Mouse (Mus musculus): Measurements from ENCODE around the gene Gtf3c1. TPM values are rescaled to one million over a fixed set of nuclear protein-coding genes. Genes with fewer than 3 reads are reported as not detected.
A peak's percentile ranks its signal among the peaks of the same experiment; 100 is the strongest.

The Gtf3c1 gene
- total RNA-seq, 2 experiments from 2014 or later: 13.0 to 22.4 TPM

DNA sequence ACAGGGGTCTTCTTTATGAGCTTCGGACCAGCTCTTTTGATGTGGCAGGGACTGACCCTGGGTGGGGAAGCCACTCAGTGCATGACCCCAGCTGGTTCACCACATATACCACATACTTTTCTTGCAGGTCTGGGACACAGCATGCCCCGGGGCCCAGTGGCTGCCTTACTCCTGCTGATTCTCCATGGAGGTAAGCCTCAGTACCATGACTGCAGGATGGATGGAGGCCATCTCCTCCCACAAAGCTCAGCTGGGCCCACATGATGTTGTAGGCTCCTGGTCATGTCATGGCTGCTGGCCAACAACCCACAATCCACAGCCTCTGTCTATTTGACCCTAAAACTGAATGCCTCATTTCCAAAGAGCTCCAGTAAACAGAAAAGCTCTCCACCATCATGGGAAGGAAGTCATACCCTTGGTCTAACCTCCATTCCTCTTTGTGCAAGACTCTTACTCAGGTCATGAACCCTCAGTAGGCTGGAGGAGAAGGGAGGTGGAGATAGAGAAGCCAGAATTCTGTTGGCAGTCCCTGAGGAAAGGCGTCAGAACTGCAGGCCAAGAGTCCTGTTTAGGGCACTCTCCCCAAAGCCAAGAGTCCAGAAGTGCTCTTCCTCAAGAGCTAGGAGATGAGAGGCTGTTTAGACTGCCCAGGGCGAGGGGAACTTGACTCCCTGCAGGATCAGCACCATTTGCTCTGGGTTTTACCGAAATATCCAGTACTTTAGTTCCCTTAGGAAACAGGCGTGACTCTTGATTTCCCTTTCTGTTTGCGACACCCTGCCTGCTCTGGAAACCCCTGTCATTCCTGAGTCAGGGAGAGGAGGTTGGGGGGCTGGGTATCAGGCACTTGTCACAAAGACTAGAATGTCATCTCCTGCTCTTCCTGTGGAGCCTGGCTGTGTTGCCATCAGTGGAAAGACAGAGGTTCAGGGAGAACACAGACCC is 84.6 kb downstream of the Gtf3c1 start:
- no peak for ATAC-seq (ENCODE audit: poor library complexity, severe bottlenecking)

DNA sequence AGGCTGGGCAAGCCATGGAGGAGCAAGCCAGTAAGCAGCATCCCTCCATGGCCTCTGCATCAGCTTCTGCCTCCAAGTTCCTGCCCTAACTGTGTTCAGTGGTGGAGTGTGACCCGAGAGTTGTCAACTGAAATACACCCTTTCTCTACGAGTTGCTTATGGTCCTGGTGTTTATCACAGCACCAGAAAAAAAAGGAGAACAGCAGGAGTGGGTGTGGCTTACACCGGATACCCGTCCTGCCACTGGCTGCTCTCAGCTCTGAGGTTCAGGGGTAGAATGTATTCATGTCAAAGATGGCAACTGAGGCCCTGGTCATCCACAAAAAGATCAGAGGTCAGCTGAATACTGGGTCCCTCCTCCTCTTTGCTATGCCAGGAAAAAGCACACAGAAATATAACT is 87.5 kb downstream of the Gtf3c1 start:
- ATAC-seq (ENCODE audit: poor library complexity, severe bottlenecking): peak; percentile 88

DNA sequence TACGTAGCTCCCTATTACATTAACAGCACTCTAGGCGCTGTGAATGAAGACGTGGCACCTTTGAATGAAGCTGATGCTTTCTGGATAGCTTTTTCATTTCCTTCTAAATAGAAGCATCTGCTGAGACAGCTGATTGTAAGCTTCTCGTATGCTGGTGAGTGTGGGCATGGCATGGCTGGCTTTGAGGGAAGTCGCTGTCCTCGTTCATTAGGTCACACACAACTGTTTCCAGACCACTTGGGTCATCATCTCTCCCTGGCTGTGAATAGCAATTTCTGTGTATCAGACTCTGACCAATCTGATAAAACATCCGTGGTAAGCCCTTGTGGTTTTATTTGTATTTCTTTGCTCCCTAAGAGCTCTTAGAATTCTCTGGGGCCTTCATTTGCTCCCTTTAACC is 89.6 kb downstream of the Gtf3c1 start:
- ATAC-seq (ENCODE audit: poor library complexity, severe bottlenecking): no peak

DNA sequence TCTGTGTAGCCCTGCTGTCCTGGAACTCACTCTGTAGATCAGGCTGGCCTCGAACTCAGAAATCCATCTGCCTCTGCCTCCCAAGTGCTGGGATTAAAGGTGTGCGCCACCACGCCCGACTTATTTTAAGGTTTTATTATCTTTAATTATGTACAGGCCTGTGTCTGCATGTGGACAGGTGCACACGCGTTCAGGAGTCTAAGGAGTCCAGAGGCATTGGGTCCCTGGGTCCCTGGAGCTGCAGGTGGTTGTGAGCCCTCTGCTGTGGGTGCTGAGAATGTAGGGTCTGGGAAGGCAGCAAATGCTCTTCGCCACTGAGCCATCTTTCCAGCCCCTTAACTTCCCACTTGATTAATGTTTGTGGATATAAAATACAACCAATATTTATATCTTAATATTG is 92.1 kb downstream of the Gtf3c1 start:
- no peak for ATAC-seq (ENCODE audit: poor library complexity, severe bottlenecking)

DNA sequence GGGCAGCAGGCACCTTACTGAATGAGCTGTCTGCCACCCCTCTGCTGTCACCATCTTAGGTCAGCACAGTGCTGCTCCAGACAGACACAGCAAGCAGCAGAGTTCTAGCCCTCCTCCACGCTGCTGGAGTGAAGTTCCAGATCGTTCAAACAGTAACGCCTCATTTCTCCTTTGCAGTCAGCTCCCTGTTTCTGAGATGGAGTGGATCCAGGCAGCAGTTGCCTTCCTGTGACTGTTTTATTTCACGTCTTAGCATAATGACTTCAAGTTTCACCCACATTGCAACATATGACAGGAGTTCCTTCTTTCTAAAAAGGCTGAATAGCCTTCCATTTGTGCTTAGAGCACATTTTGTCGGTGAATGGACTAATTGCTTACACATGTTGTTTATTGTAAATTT is 94.0 kb downstream of the Gtf3c1 start:
- peak; percentile 94 for ATAC-seq (ENCODE audit: poor library complexity, severe bottlenecking)

DNA sequence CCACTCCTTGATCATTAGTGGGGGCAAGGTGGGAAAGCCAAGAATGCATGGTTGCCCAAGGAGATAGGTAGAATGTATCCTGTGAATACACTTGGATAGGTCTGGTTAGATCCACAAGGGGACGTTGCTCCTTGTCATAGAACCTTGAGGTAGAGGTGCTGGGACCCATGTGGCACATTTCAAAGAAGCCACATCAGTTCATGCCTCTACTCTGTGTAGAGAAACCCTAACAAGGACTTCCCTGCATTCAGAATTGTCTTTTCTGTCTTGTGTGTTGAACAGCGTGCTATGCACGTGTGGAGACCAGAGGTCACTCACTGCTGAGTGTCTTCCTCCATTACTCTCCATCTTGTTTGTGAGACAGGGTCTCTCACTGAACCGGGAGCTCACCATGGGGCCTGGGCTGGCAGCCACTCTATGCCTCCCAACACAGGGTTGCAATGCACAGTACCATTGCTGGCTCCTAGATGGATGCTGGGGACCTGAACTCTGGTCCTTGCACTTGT is 99.3 kb downstream of the Gtf3c1 start:
- no peak for ATAC-seq (ENCODE audit: poor library complexity, severe bottlenecking)

DNA sequence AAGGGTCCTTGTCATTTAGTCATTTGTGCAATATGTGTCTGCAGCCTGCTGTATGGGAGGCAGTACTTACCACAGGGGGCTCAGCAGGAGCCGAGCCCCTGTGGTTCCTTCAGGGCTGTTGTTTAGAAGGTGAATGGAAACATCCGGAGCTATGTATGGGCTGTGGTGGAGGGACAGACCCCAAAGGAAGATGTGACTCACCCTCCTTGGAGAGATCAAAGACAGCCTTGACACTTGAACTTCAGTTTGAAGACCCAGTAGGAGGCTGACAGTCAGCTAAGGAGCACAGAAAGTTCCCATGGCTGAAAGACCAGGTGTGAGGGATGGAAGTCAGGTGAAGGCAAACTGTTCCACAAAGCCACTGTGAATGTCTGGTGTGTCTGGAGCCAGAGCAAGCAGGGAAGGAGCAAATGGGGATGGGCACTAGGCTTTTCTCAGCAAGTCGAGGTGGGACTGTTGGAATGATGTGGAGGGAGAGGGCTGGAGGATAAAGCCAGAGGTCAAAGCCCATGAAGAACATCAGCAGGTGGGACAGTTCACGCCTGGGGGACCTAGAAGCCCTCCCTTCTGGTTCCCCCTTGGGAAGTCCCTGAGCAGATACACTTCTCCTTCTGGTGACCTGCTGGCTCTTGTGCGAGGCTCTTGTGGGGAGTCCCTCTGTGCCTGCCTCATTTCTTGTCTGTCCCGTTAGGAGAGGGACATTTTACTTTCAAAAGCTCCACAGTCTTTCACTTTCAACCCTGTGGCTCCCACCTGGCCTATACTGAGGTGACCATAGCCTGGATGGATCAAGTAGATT is 100.0 kb downstream of the Gtf3c1 start:
- no peak; the same call in 1 of the 2 replicates for ATAC-seq (ENCODE audit: poor library complexity, severe bottlenecking)

DNA sequence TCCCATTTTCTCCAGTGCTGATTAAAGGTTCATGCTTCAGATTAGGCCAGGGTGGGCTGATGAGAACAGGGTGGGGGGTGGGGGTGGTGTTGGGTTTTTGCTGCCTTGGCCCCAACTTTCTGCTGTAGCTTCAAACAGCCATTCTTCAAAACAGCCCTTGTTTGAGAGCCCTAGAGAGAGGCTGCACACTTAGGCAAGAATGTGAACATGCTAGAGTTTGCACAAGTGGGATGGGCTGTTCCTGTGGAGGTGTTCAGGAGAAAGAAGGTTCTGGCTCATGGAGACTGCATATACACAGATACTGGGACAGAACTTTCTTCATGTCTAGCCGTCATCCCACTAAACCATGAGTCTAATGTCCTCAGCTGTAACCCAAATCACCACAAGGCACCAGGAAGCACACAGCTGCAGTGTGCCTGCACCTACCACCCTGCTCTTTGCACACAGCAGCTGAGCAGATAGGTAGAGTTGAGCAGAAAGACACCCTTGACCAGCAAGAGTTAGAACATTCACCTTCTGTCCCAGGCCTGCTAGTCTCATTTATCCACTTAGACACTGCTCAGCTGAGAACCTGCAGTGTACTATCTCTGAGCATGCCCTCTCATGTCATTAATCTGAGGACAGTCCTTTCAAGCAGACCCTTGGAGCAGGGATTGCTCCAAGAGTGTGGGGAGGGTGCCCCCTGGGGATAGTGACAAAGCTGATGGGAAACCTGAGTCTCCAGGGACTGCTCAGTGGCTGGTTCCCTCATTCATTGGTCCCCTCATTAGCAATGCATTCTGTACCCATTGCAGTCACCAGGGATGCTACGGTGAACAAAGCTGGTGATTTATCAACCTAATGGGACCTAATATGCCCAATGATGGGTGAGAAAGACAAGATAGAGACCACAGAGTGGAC is 101.1 kb downstream of the Gtf3c1 start:
- ATAC-seq (ENCODE audit: poor library complexity, severe bottlenecking): no peak

DNA sequence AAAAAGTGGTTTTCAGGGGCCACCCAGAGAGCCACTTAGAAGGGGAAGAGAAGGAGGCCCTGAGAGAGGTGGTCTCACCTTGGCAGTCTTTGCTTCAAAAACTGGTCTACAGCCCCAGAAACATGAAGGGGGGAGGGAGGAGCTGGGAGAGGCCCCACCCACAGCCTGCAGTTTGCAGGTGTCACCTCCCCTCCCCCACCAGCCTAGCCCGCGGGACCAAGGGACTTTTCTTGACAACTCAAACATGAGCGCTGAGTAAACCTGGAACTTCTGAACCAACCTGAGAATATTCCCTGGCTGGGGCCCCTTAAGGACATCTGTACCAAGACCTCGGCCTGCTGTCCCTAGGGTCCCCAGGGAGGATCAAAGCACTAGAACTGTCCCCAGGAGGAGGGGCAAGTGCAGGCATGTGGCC is 101.8 kb downstream of the Gtf3c1 start:
- no peak for ATAC-seq (ENCODE audit: poor library complexity, severe bottlenecking)

DNA sequence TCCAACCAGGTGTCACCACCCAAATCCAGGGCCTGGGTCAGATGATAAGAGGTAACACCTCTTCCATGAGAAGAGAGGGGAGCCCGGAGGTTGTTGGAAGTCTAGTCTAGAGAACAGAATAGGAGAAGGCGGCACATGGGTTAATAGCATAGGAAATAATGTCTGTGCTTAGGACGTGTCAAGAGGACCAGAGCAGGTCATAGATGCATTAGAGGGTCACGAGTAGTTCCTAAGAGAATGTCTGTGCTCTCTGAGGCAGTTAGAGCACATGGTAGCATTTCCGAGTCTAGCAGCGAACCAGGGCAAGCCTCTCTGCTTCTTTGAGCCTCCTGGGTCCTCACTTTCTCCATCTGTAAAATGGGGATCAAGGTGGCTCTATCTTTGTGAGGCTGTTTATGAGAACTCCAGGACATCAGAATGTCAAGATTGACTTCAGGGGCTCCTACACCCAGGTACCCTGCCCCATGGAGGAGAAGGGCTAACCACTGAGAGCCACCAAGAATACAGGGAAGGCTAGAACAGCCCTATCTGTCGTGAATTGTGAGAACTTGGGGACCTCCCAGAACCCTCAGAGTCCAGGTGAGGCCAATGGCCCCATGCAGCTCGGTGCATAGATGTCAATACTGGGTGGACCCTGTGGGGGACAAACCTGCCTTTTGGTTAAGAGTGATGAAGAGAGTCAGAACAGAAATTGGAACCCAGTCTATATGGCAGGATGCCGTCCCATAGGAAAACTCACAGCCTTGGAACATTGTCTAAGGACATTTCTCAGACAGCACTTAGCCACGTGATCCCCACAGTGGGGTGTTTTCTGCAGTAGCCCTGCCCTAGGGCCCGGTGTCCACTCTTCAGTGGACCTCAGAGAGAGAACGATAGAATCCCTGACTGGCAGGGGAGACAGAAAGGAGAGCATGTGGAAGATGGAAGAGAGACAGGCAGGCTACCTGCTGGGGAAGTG is 102.9 kb downstream of the Gtf3c1 start:
- no peak for ATAC-seq (ENCODE audit: poor library complexity, severe bottlenecking)

DNA sequence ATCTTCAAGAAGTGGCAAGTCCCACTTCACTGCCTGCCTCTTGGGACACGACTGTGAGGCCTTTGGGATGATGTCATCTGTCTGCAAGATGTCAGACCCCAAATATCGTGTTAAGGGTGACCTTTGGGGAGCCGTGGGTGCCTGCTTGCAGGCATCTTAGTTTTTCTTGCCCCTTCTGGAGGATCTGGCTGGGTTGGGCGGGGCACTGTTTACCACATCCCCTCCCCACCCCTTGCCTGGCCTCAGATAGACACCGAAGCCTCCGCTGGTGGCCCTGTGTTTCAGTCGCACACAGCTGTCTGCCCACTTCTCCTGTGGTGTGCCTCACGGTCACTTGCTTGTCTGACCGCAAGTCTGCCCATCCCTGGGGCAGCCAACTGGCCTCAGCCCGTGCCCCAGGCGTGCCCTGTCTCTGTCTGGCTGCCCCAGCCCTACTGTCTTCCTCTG is 104.4 kb downstream of the Gtf3c1 start, which contains the start of gene Il21r:
TSS of gene Il21r (plus strand) at position 245 of the 447 bp plus-strand sequence.
- peak; percentile 64 for ATAC-seq (ENCODE audit: poor library complexity, severe bottlenecking)

DNA sequence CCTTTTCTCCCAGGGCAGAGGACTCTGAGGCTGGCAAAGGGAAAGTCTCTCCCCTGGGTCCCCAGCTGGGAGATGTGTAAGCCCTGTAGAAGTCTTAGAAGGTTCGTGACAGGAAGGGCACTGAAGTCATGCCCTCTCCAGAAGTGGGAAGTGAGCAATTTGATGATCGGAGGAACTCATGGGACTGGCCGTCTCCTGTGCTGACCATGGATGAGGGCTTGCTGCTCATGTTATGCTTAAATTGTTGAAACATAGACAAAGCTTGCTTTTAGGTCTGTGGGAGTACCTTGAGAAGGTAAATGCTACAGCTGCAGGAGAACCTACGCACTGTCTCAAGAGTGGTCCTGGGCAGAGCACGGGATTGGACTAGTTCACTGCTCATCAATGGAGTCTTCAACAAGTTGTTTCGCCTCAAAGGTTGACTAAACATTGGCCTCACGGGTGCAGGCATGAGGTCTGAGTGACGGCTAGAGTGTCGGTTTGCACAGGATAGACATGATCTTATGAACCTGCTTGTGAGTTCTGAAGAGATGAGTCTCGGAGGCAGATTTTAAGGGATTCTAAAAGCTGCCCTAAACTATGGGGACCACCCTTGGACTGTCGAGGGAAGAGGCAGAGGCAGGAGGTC is 105.6 kb downstream of the Gtf3c1 start:
- peak; percentile 45 for ATAC-seq (ENCODE audit: poor library complexity, severe bottlenecking)

DNA sequence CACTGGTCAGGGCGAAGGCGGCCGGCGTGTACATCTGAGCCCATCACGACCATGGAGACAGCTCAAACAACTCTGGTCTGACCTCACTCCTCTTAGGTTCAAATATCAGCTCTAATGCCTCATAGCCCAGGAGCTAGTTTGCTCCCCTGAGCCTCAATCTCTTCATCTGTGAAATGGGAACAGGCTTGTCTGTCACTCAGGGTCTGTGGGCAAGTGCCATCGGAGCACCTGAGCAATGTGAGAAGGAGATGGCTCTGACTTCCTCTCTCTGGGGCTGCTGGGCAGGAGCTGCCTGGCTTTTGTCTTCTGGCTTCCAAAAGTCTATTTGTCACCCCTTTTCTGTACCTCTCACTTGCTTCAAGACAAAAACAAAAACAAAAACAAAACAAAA is 106.3 kb downstream of the Gtf3c1 start:
- ATAC-seq (ENCODE audit: poor library complexity, severe bottlenecking): peak; percentile 36

DNA sequence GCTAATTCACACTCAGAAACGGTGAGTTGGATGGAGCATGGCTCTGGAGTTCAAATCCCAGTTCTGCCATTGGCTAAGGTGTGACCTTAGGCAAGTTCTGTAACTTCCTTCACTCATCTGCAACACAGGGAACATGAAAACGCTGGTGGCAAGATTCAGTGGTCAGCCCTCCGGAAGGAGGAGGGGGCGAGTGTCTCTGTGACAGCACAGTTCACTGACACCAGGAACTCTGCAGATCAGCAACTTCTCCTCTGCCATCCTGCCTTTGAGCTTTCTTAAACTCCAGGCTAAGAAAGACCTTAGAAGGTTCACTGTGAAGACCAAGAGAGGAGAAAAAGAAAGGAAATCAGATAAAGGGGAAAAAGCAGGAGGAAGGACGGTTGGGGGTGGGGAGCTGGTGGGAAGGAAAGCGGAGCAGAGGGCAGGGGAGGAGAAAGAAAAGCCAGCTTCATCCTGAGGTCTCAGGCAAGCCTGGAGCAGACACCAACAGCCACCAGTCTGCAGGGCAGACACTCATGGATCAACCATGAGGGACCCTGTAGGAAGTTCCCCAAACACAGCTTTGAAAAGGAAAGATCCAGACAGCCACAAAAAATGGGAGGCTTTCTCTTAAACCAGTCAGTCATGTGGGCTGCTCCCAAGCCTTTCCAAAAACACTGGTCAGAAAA is 106.8 kb downstream of the Gtf3c1 start:
- ATAC-seq (ENCODE audit: poor library complexity, severe bottlenecking): peak; percentile 33

DNA sequence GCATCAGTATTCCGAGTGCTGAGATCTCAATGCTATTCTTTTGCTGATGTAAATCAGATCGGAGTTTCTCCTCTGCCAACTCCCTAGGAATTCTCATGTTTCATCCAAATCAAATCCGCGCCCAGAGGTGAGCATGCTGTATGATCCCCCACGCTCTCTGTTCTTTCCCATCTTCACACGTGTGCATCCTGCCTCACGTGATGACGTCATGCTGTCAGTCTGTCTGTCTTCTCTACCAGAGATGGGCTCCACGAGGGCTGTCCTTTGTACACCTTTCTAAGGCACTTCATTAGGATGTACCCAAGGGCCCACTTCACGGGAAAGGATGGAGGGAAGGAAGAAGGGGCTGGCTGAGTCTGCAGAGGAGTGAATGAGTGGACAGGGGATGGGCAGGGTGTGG is 107.4 kb downstream of the Gtf3c1 start:
- no peak for ATAC-seq (ENCODE audit: poor library complexity, severe bottlenecking)

DNA sequence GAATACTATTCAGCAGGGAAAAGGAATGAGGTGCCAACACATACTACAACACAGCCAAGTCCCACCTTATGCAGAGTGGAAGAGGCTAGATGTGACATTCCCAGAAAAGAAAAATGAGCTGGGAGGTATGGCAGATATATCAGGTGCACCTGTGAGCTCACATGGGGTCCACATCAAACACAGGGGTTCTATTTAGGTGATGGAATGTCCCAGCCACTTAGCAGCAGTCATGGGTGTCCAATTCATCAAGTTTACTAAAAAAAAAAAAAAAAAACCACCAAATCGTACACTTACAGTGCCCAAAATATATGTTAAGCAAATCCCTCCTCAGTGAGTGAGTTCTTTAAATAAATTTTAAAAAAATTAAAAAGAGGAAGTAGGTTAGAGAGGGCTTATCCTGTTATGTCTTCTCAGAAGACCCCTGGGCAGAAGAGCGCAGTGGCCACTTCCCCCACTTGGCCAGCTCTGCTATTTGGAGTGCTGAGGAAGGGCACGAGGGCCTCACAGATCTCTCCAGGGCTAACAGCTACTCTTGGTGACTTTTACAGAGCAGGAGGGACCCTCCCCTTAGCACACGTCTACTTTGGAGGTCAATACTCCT is 108.1 kb downstream of the Gtf3c1 start:
- ATAC-seq (ENCODE audit: poor library complexity, severe bottlenecking): no peak

DNA sequence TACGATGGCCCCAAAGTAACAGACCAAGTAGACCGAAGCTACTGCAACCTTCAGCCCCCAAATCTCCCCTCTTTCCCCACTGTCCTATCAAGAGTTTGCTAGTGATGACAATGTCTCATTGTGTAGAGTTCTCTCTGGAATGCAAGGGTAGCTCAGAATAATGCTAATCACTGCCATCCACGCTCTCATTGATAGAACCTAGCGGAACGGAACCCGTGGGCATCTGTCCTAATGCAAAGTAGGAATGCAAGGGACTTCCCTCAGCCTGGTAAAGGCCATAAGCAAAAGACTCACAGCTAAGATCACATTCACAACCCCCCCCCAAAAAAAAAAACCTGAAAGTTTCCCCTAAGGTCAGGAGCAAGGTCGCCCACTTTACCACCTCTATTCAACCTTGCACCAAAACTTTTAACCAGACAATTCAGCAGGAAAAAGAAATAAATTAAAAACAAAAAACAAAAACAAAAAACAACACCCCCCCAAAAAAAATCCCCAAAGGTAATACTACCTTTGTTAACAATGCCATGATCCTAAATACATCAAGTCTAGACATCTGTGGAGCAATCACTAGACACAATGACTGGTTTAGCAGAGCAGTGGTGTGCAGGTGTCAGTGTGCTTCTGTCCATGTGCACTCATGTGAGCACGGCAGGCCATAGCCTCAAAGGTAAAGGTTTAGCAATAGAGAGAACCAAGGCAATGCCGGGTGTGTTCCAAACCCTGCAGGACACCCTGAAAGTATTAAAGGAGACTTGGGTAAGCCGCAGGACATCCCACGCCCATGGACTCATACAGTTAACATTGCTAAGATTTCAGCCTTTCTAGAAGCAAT is 109.8 kb downstream of the Gtf3c1 start:
- ATAC-seq (ENCODE audit: poor library complexity, severe bottlenecking): no peak
